Mouse (Mus musculus) cortical plate, adult 2 months (tissue): ENCODE results near the gene Prex1.

Experiments used
- CTCF ChIP-seq: fragments of 200-500 bp; IDR thresholded peaks from 2 replicates; pipeline ENCODE4 v1.5.1; 2011; ENCODE audit warnings: mild to moderate bottlenecking, control low read depth, low read length; ENCODE audit not compliant: insufficient read depth; ENCODE audit errors: extremely low read depth
- POLR2A ChIP-seq: fragments of 200-500 bp; IDR thresholded peaks from 2 replicates; pipeline ENCODE4 v1.6.1; 2011; ENCODE audit warnings: mild to moderate bottlenecking, low read length, control low read depth; ENCODE audit not compliant: insufficient read depth; ENCODE audit errors: extremely low read depth

- TF ChIP-seq POLR2A (no peak), CTCF (peak; percentile 96)
Observed at GRCm38 (mm10) chr2:166564455-166564854, 149.2 kb downstream of the Prex1 start.
